Mouse (Mus musculus): ENCODE data around the gene Dvl2.

Dvl2 gene

GRCm38 (mm10) chr11:69981141-69981762, 19.1 kb upstream of the Dvl2 start, which contains the start of gene Ctdnep1:
Gene Ctdnep1 (plus strand): TSS chr11:69981156.
- no peak for DNase-seq (ENCODE audit: low read depth, low spot score)

GRCm38 (mm10) chr11:69982225-69982624, 18.2 kb upstream of the Dvl2 start, which contains the start of gene Elp5:
Gene Elp5 (minus strand): TSS chr11:69982517.
- no peak for DNase-seq (ENCODE audit: low read depth, low spot score)

DNA sequence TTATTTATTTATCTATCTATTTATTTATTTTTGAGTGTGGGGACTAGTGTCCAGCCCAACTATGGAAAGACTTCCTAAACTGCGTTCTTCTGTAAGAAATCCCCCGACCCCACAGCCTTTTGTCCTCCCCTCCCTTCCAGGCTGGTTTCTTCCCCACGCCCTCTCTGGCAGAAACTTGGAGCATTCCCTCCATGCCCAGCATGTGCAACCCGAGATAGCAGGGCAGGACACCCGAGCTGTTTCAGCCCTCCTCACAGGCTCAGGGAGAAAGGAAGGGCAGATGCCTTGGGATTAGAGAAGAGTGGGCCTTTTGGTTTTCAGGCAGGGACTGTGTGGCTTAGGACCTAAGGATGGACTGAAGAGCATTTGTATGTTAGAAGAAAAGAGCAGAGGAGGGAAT, 17.5 kb upstream of the Dvl2 start:
- no peak for DNase-seq (ENCODE audit: low read depth, low spot score)

DNA sequence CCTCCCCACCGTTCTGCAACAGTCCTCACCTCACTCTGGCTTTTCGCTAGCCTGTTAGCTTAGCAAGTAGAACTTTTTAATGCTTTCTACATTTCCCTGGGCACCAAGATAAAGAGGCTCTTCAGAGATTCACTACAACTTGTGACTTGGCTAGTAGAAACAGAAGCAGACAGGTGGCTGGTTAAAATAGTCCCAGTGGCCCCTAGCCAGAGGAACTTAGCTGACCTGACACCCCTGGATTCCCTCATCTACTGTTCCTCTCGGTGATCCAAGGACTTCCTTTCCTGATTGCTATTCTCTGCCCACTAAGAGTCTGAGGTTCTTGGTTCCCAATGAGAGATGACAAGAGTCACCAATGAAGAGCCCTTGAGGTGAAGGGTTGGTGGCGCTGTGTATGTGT, 17.0 kb upstream of the Dvl2 start:
- no peak for DNase-seq (ENCODE audit: low read depth, low spot score)

DNA sequence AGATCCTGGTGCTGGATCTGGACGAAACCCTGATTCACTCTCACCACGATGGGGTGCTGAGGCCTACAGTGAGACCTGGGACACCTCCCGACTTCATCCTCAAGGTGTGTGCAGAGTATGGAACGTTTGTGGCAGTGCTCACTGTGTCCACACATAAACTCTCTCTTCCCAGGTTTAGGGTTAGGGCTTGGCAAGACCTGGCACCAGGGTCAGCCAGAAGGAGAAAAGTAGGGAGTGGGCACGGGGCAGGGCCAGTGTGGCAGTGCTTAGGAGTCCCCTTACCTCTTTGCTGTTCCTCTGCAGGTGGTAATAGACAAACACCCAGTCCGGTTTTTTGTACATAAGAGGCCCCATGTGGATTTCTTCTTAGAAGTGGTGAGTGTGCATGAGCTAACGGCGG, 16.0 kb upstream of the Dvl2 start:
- no peak for DNase-seq (ENCODE audit: low read depth, low spot score)

GRCm38 (mm10) chr11:69989949-69990348, 10.4 kb upstream of the Dvl2 start:
- no peak for DNase-seq (ENCODE audit: low read depth, low spot score)

GRCm38 (mm10) chr11:69990850-69991691, 9.3 kb upstream of the Dvl2 start, which contains the start of gene Gabarap:
Gene Gabarap (plus strand): TSS chr11:69991143.
- peak; percentile 87 for DNase-seq (ENCODE audit: low read depth, low spot score)

GRCm38 (mm10) chr11:69991711-69992110, 8.7 kb upstream of the Dvl2 start:
- DNase-seq (ENCODE audit: low read depth, low spot score): no peak

DNA sequence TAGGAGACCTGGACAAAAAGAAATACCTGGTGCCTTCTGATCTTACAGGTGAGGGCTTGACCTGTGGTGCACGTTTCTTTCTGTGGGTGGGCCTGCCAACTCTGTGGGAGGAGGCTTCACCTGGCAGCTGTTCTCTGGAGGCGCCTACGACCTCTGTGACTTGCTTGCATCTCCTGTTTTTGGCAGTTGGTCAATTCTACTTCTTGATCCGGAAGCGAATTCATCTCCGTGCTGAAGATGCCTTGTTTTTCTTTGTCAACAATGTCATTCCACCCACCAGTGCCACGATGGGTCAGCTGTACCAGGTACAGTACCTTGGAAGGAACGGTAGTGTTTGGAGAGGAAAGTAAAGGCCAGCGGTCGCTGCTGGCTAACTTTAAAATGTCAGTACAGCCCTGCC, 8.0 kb upstream of the Dvl2 start:
- no peak for DNase-seq (ENCODE audit: low read depth, low spot score)

DNA sequence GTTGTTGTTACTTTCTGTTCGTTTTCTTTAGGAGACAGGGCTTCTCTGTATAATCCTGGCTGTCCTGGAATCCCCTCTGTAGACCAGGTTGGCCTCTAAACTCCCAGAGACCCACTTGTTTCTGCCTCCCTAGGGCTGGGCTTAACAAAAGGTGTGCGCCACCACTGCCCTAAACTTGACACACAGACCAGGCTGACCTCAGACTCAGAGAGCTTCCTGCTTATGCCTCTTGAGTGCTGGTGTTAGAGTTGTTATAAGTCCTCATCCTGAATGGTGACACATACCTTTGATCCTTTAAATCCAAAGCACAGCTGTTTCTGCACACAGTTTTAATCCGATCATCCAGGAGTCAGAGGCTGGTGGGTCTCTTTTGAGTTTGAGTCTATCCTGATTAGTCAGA, 7.5 kb upstream of the Dvl2 start:
- no peak for DNase-seq (ENCODE audit: low read depth, low spot score)

DNA sequence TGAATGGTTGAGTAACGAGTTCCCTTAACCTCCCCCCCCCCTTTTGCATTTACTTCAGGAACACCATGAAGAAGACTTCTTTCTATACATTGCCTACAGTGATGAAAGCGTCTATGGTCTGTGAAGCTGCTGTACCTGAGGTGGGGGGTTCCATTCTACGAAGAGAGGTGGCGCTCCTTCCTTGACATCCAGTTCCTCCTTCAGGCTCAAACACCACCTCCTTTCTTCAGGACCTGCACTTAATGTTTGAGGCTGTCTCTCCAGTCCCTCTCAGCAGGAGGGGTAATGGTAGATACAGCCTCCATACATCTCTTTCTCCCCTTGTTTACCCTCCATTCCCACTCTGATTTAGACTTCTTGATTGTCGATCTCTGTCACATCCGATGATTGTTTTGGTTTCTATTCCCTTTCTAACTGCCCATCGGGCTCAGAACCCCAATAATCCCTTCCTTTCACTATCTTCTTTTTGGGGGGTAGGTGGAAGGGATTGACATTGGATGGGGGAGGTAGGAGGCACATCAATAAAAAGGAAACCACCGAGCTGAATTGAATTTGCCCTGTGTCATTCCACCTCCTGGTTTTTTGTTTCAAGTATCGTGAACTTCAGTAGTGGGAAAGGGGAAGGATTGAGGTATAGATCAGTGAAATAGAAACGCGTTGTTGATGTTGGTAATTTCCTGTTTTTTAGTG, 5.8 kb upstream of the Dvl2 start:
- no peak for DNase-seq (ENCODE audit: low read depth, low spot score)

DNA sequence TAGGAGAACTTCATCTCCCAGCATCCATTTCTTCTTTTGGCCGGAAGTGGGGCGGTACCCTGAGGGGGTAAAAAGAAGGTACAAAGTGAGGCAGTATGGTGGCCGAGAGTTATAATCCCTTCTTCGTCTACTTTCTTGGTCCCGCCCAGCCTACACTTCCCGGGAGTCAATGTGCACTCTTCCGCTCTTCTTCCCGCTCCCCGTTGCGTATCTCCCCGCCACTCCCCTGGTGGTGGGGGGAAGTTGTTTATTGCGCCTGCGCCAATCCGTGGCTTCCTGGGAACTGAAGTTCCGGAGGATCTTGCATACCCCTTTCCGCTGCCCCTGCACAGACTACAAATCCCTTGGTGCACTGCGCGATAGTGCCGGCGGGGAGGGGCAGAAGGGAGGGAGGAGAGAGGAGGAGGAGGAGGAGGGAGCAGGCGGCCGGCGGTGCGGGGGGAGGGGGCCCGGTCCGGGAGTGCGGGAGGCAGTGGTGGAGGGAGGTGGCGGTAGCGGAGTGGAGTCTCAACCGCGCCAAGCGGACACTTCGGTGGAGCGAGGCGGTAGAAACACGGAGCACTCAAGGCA, 4.9 kb upstream of the Dvl2 start, which contains the start of gene Phf23:
TSS of gene Phf23 (plus strand) at position 387 of the 570 bp plus-strand sequence.
- DNase-seq (ENCODE audit: low read depth, low spot score): peak; percentile 98

GRCm38 (mm10) chr11:69996161-69997061, 4.0 kb upstream of the Dvl2 start:
- DNase-seq (ENCODE audit: low read depth, low spot score): no peak

GRCm38 (mm10) chr11:69997070-69997509, 3.3 kb upstream of the Dvl2 start:
- DNase-seq (ENCODE audit: low read depth, low spot score): no peak

GRCm38 (mm10) chr11:69998567-69999491, 1.6 kb upstream of the Dvl2 start:
- no peak for DNase-seq (ENCODE audit: low read depth, low spot score)

- no peak for DNase-seq (ENCODE audit: low read depth, low spot score)
Measured at GRCm38 (mm10) chr11:69999666-70000065, 729 bp upstream of the Dvl2 start.

DNA sequence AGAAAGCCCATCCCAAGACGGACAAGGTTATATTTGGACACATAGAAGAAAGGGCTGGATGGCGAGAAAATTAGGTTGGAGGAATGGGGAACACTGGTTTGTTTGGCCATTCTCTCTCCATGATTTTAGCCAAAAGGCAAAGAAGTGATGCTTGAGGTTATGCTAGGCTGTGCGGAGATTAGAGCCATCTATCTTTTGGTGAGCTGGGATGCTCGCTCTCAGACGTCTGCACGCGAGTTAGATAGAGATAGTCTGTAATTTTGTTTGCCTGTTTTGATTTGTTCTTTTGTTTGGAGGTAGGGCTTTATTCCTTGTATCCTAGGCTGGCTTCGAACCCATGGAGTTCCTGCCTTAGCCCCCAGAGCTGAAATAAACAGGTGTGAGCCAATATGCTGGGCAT, 764 bp downstream of the Dvl2 start:
- DNase-seq (ENCODE audit: low read depth, low spot score): no peak

DNA sequence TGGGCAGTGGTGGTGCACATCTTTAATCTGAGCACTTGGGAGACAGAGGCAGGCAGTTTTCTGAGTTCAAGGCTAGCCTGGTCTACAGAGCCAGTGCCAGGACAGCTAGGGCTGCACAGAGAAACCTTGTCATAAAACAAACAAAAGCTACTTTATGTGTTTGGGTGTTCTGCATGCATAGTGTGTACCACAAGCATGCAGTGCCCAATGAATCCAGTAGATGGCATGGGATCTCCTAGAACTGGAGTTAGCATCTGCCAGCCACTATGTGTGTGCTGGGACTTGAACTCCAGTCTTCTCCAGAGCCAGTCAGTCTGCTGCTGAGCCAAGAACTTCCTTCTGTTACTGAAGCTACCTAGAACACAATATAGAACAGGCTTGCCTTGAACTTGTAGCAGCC, 1.5 kb downstream of the Dvl2 start:
- DNase-seq (ENCODE audit: low read depth, low spot score): no peak

GRCm38 (mm10) chr11:70002471-70002870, 2.1 kb downstream of the Dvl2 start:
- DNase-seq (ENCODE audit: low read depth, low spot score): no peak

- no peak for DNase-seq (ENCODE audit: low read depth, low spot score)
Measured at GRCm38 (mm10) chr11:70005521-70005920, 5.1 kb downstream of the Dvl2 start.
